Mouse (Mus musculus) erythroblast, embryonic 14.5 days (primary cell): Measurements from ENCODE around the gene Sprr2k.

Source experiments
- GATA1 ChIP-seq: IDR thresholded peaks from 2 replicates; pipeline ENCODE4 v1.6.1; 2012; ENCODE audit warnings: low read length, inconsistent platforms, mixed read lengths
- TAL1 ChIP-seq: IDR thresholded peaks from 3 replicates; pipeline ENCODE4 v1.6.1; 2012; ENCODE audit warnings: low read length, inconsistent platforms, mixed read lengths

- TF ChIP-seq TAL1 (no peak), GATA1 (no peak)
Measured at GRCm38 (mm10) chr3:92470111-92470510, 37.7 kb downstream of the Sprr2k start.
